Mouse (Mus musculus) hindbrain, postnatal 0 days (tissue): ENCODE measurements at regions not wholly inside any gene's neighbourhood (a gene's known extent, or its start where the extent isn't known, plus 50 kb on each side); places are given as distances from the start of the nearest gene placed in this dataset.

ENCODE experiments used
- ATAC-seq: fragments of 200-750 bp; cut with Nextera tagmentation; 2 replicates; pipeline ENCODE4 v1.8.0; 2017; ENCODE audit warnings: mild to moderate bottlenecking, moderate TSS enrichment, moderate library complexity
- DNase-seq: peaks from one replicate; pipeline ENCODE4 v3.0.0-alpha.2; 2015; ENCODE audit warnings: low spot score
- H3K27ac ChIP-seq: fragments of 300-500 bp; sonication (generic); 2 replicates; pipeline ENCODE4 v1.5.1; 2014; ENCODE audit warnings: mild to moderate bottlenecking
- H3K27me3 ChIP-seq: fragments of 300-500 bp; sonication (generic); 2 replicates; pipeline ENCODE4 v1.6.1; 2014; ENCODE audit warnings: low read length, mixed read lengths; ENCODE audit not compliant: insufficient read depth
- H3K36me3 ChIP-seq: fragments of 300-500 bp; sonication (generic); 2 replicates; pipeline ENCODE4 v1.6.1; 2014; ENCODE audit warnings: low read length, mixed read lengths; ENCODE audit not compliant: insufficient read depth
- H3K4me1 ChIP-seq: fragments of 300-500 bp; sonication (generic); 2 replicates; pipeline ENCODE4 v1.6.1; 2014; ENCODE audit warnings: antibody characterized with exemption, low read length, mixed read lengths; ENCODE audit not compliant: insufficient read depth
- H3K4me2 ChIP-seq: fragments of 300-500 bp; sonication (generic); 2 replicates; pipeline ENCODE4 v1.6.1; 2014; ENCODE audit warnings: low read depth, mild to moderate bottlenecking, low read length, moderate library complexity, mixed read lengths
- H3K4me3 ChIP-seq: fragments of 300-500 bp; sonication (generic); 2 replicates; pipeline ENCODE4 v1.5.1; 2014; ENCODE audit warnings: low read length
- H3K9ac ChIP-seq: fragments of 300-500 bp; sonication (generic); replicated peaks from 2 replicates; pipeline ENCODE4 v1.6.1; 2014; ENCODE audit warnings: mild to moderate bottlenecking, low read length, moderate library complexity, mixed read lengths
- H3K9me3 ChIP-seq: fragments of 300-500 bp; sonication (generic); 2 replicates; pipeline ENCODE4 v1.6.1; 2016; ENCODE audit warnings: low read length, mixed read lengths
- CTCF ChIP-seq: IDR thresholded peaks from 2 replicates; pipeline ENCODE4 v1.5.1; 2016; ENCODE audit warnings: antibody characterized with exemption, control low read depth, low read depth
- WGBS: fragments of 180-500 bp; shearing (Covaris S2); extraction: QIAGEN DNeasy Blood & Tissue Kit; methylation state at CpG from one replicate; pipeline ENCODE4 v1.1.7; 2014; 5-methylcytosine and 5-hydroxymethylcytosine counted together

GRCm38 (mm10) chr13:54883748-54884708 is 65.2 kb upstream of the Unc5a start:
- H3K9ac ChIP-seq = no peak overlapping the region; the same call in 1 of the 2 replicates
- no peaks in the 10 kb centered on the region for H3K9me3 ChIP-seq
- WGBS = 46% methylated on average over 17 of the region's 17 CpGs
- DNase-seq (no peak), ATAC-seq (peak; percentile 44; the same call in 1 of the 2 replicates)
- no peaks in the 10 kb centered on the region for H3K36me3 ChIP-seq
- peak overlapping the region; percentile 43 for H3K27ac ChIP-seq
- no peaks in the 10 kb centered on the region for H3K27me3 ChIP-seq
- no peak for TF ChIP-seq CTCF
- no peak overlapping the region for H3K4me3 ChIP-seq
- no peak overlapping the region for H3K4me2 ChIP-seq
- H3K4me1 ChIP-seq = peaks cover 29% of the 10 kb centered on the region

GRCm38 (mm10) chr13:54884709-54885460 is 64.3 kb upstream of the Unc5a start:
- no peak overlapping the region; the same call in 1 of the 2 replicates for H3K9ac ChIP-seq
- H3K4me2 ChIP-seq = no peak overlapping the region
- no peaks in the 10 kb centered on the region for H3K9me3 ChIP-seq
- no peaks in the 10 kb centered on the region for H3K27me3 ChIP-seq
- H3K36me3 ChIP-seq = no peaks in the 10 kb centered on the region
- DNase-seq (peak; percentile 80), ATAC-seq (0 out of 2 replicates have a peak, but pooled peaks have one; percentile 38)
- TF ChIP-seq CTCF = no peak
- peak overlapping the region; percentile 43 for H3K27ac ChIP-seq
- H3K4me1 ChIP-seq = peaks cover 25% of the 10 kb centered on the region
- no peak overlapping the region for H3K4me3 ChIP-seq
- WGBS = 34% methylated on average over 14 of the region's 14 CpGs

- H3K9me3 ChIP-seq = no peaks in the 10 kb centered on the region
- peak overlapping the region; percentile 40 for H3K4me2 ChIP-seq
- H3K27me3 ChIP-seq = no peaks in the 10 kb centered on the region
- H3K4me3 ChIP-seq = no peak overlapping the region
- TF ChIP-seq CTCF = no peak
- H3K27ac ChIP-seq = peak overlapping the region; percentile 7; the same call in 1 of the 2 replicates
- no peaks in the 10 kb centered on the region for H3K36me3 ChIP-seq
- H3K4me1 ChIP-seq = peaks cover 25% of the 10 kb centered on the region
- H3K9ac ChIP-seq = peak overlapping the region; percentile 29; the same call in 1 of the 2 replicates
- ATAC-seq = peak; percentile 61
- DNase-seq = peak; percentile 64
- 14% methylated on average over 18 of the region's 18 CpGs for WGBS
Observed at GRCm38 (mm10) chr13:54887366-54887921, 61.8 kb upstream of the Unc5a start.

GRCm38 (mm10) chr13:54888021-54888420 is 61.2 kb upstream of the Unc5a start:
- H3K4me3 ChIP-seq = no peak overlapping the region
- H3K4me2 ChIP-seq = peak overlapping the region; percentile 40
- ATAC-seq = no peak
- no peak overlapping the region for H3K27ac ChIP-seq
- H3K9ac ChIP-seq = no peak overlapping the region
- 43% methylated on average over 5 of the region's 5 CpGs for WGBS
- H3K27me3 ChIP-seq = no peaks in the 10 kb centered on the region
- H3K9me3 ChIP-seq = no peaks in the 10 kb centered on the region
- no peak for DNase-seq
- no peaks in the 10 kb centered on the region for H3K36me3 ChIP-seq
- TF ChIP-seq CTCF = no peak
- peaks cover 25% of the 10 kb centered on the region for H3K4me1 ChIP-seq

- no peak for ATAC-seq
- TF ChIP-seq CTCF = peak; percentile 36
- no peak overlapping the region for H3K27ac ChIP-seq
Observed at GRCm38 (mm10) chr13:54889684-54890399, 59.4 kb upstream of the Unc5a start.

GRCm38 (mm10) chr13:54892572-54892971 is 56.6 kb upstream of the Unc5a start:
- H3K4me2 ChIP-seq = no peak overlapping the region
- no peak for DNase-seq
- no peak overlapping the region for H3K9ac ChIP-seq
- no peak overlapping the region for H3K27ac ChIP-seq
- TF ChIP-seq CTCF = no peak
- ATAC-seq = no peak
- no peak overlapping the region for H3K4me3 ChIP-seq
- no peaks in the 10 kb centered on the region for H3K27me3 ChIP-seq
- no peaks in the 10 kb centered on the region for H3K36me3 ChIP-seq
- no peaks in the 10 kb centered on the region for H3K9me3 ChIP-seq
- H3K4me1 ChIP-seq = peaks cover 8% of the 10 kb centered on the region
- 30% methylated on average over 1 of the region's 1 CpGs for WGBS

More at GRCm38 (mm10) chr13:54889684-54890399, 59.4 kb upstream of the Unc5a start:
- Histone ChIP-seq H3K4me2 (no peak overlapping the region), H3K9ac (no peak overlapping the region), H3K36me3 (no peaks in the 10 kb centered on the region), H3K9me3 (no peaks in the 10 kb centered on the region), H3K4me3 (no peak overlapping the region), H3K4me1 (peaks cover 18% of the 10 kb centered on the region), H3K27me3 (no peaks in the 10 kb centered on the region)
- WGBS = 87% methylated on average over 8 of the region's 8 CpGs
- no peak for DNase-seq
